9 mouse cellular contexts compared by ENCODE assay signal in the genomic region with DNA sequence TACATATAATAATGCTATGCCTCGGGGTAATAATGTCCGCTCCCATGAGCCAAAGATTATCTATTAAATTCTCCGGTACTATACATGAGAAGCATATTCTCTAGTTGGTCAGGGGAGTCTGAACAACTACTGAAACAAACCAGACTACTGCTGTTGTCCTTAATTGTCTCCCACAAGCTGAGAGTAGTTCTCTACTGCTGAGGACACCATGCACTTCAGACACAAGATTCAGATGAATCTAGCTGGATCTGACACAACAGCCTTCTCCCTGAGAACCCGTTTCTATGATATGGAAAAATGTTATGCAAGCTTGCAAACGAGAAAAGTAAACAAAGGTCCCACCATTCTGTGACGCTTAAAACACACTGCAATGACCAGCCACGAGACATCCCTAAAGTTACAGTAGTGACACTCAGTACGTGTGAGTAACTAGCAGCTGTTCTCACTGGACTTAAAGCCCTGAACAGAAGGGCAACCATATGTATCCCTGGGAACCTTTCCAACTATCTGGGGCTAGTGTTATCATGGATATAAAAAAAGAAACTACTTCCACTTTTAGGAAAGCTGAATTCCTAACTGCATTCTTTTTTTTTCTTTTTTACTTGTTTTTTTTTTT.
A peak's percentile ranks its signal among the peaks of the same experiment; 100 is the strongest.
DNase-seq lines count a peak whose midpoint lies in the region; ATAC-seq and TF ChIP-seq lines count a peak whose summit lies in the region.
"Had no signal": no experiment of that assay in that cellular context is flagged by ENCODE, and none has a peak within 500 bp of the region (broad histone marks: within the 10 kb centered on the region; RNA-seq: fewer than 3 reads in every experiment).

No protein-coding gene starts in this region.

- no peak for TF ChIP-seq CTCF in brain, embryonic 14.5 days (IDR thresholded peaks at IDR 0.05; ENCODE audit: borderline replicate concordance, extremely low read depth, insufficient read depth, insufficient read length)

- peak overlapping the region; percentile 66; the same call in 1 of the 2 replicates for H3K27ac ChIP-seq in heart, embryonic 16.5 days (ENCODE audit: low read length)

- H3K4me3 ChIP-seq in heart, embryonic 16.5 days (ENCODE audit: low read length): no peak overlapping the region

- no peak for TF ChIP-seq POLR2A in brain, embryonic 14.5 days (IDR thresholded peaks at IDR 0.05; ENCODE audit: borderline replicate concordance, extremely low read depth, insufficient read depth, insufficient read length, poor library complexity, severe bottlenecking)

- no peaks in the 10 kb centered on the region for H3K36me3 ChIP-seq in heart, embryonic 16.5 days (ENCODE audit: control insufficient read depth, insufficient read depth)

- H3K27me3 ChIP-seq in heart, embryonic 16.5 days (ENCODE audit: control insufficient read depth, insufficient read depth, low read length): no peaks in the 10 kb centered on the region

- WGBS in heart, embryonic 16.5 days: 57% methylated on average over 8 of the region's 8 CpGs

- intact Hi-C loops in left cerebral cortex, postnatal 14 days (cut with DNase I): no loop called here

- DNase-seq in heart, adult 11 months: no peak
- DNase-seq in brain, embryonic 14.5 days (ENCODE audit: low read depth): peak; percentile 82
- peak; percentile 61 to 74 for DNase-seq in left cerebral cortex, postnatal 14 days (ENCODE audit: low spot score in 2 of 2)
- DNase-seq in urinary bladder, postnatal 14 days (ENCODE audit: low spot score): no peak
- no peak for DNase-seq in ovary, postnatal 36 days (ENCODE audit: low spot score)
- DNase-seq in thymus, postnatal 36 days: no peak
- DNase-seq: kidney, adult 18-20 months had no signal

- no peaks in the 10 kb centered on the region for H3K9me3 ChIP-seq in heart, embryonic 16.5 days (replicated peaks; ENCODE audit: control insufficient read depth, low read length)

- H3K9ac ChIP-seq in heart, embryonic 16.5 days (ENCODE audit: low read length): no peak overlapping the region

- H3K4me1 ChIP-seq in heart, embryonic 16.5 days (ENCODE audit: control insufficient read depth, insufficient read depth, low read length): 0 out of 2 replicates have a peak, but pooled peaks cover 2% of the 10 kb centered on the region

- H3K4me2 ChIP-seq in heart, embryonic 16.5 days (ENCODE audit: low read depth, low read length): no peak overlapping the region; the same call in 1 of the 2 replicates

- peak; percentile 77 for ATAC-seq in heart, embryonic 16.5 days (replicated peaks; ENCODE audit: extremely low read depth, insufficient read depth, low FRiP score)
- peak; percentile 98 for ATAC-seq in frontal cortex, adult (ENCODE audit: low TSS enrichment)

Comparison
In these comparisons a context has a peak if more than half of its experiments do, and no peak if none do; other contexts are left out.
1. DNase-seq: peak in brain, embryonic 14.5 days (single experiment) and left cerebral cortex, postnatal 14 days (2 of 2); none in heart, adult 11 months (single experiment), urinary bladder, postnatal 14 days (single experiment), ovary, postnatal 36 days (single experiment) and thymus, postnatal 36 days (0 of 2).